Mouse (Mus musculus): Measurements from ENCODE around the gene Cdadc1.

Cdadc1 gene

GRCm38 (mm10) chr14:59612920-59613625, 15.3 kb upstream of the Cdadc1 start:
- peak in 1 of 2 experiments; percentile 37 for DNase-seq (ENCODE audit: low spot score in 2 of 2)

- no peak for DNase-seq (ENCODE audit: low spot score in 2 of 2)
These were observed 9.3 kb upstream of the Cdadc1 start for GRCm38 (mm10) chr14:59607021-59607420.

- peak; percentile 24 to 63 for DNase-seq (ENCODE audit: low spot score in 2 of 2)
These were observed 8.1 kb upstream of the Cdadc1 start for GRCm38 (mm10) chr14:59605671-59606353.

GRCm38 (mm10) chr14:59604002-59604645, 6.4 kb upstream of the Cdadc1 start:
- DNase-seq (ENCODE audit: low spot score in 2 of 2) = no peak

GRCm38 (mm10) chr14:59598260-59598627, 485 bp upstream of the Cdadc1 start:
- no peak for DNase-seq (ENCODE audit: low spot score in 2 of 2)

- no peak for DNase-seq (ENCODE audit: low spot score in 2 of 2)
These were observed 2.8 kb downstream of the Cdadc1 start for GRCm38 (mm10) chr14:59594988-59595387.

- DNase-seq (ENCODE audit: low spot score in 2 of 2) = no peak
These were observed 5.2 kb downstream of the Cdadc1 start for GRCm38 (mm10) chr14:59592593-59592992.

- no peak for DNase-seq (ENCODE audit: low spot score in 2 of 2)
These were observed 5.9 kb downstream of the Cdadc1 start for GRCm38 (mm10) chr14:59591901-59592300.

- DNase-seq (ENCODE audit: low spot score in 2 of 2) = peak in 1 of 2 experiments; percentile 23
These were observed 7.1 kb downstream of the Cdadc1 start for GRCm38 (mm10) chr14:59590614-59591013.

GRCm38 (mm10) chr14:59576385-59576784, 21.4 kb downstream of the Cdadc1 start:
- no peak for DNase-seq (ENCODE audit: low spot score in 2 of 2)

GRCm38 (mm10) chr14:59566756-59567155, 31.0 kb downstream of the Cdadc1 start:
- DNase-seq (ENCODE audit: low spot score in 2 of 2) = no peak

- DNase-seq (ENCODE audit: low spot score in 2 of 2) = no peak
These were observed 39.9 kb downstream of the Cdadc1 start for GRCm38 (mm10) chr14:59557886-59558285.

GRCm38 (mm10) chr14:59557071-59557470, 40.7 kb downstream of the Cdadc1 start:
- no peak for DNase-seq (ENCODE audit: low spot score in 2 of 2)

- peak in 1 of 2 experiments; percentile 64 for DNase-seq (ENCODE audit: low spot score in 2 of 2)
These were observed 41.7 kb downstream of the Cdadc1 start for GRCm38 (mm10) chr14:59555928-59556531.

- DNase-seq (ENCODE audit: low spot score in 2 of 2) = no peak
These were observed 42.7 kb downstream of the Cdadc1 start for GRCm38 (mm10) chr14:59555018-59555417.

GRCm38 (mm10) chr14:59554025-59554424, 43.7 kb downstream of the Cdadc1 start:
- no peak for DNase-seq (ENCODE audit: low spot score in 2 of 2)

GRCm38 (mm10) chr14:59551956-59552355, 45.8 kb downstream of the Cdadc1 start:
- no peak for DNase-seq (ENCODE audit: low spot score in 2 of 2)

GRCm38 (mm10) chr14:59550841-59551240, 46.9 kb downstream of the Cdadc1 start:
- no peak for DNase-seq (ENCODE audit: low spot score in 2 of 2)

- no peak for DNase-seq (ENCODE audit: low spot score in 2 of 2)
These were observed 48.7 kb downstream of the Cdadc1 start for GRCm38 (mm10) chr14:59549106-59549505.

GRCm38 (mm10) chr14:59548532-59548931, 49.2 kb downstream of the Cdadc1 start:
- no peak for DNase-seq (ENCODE audit: low spot score in 2 of 2)

- DNase-seq (ENCODE audit: low spot score in 2 of 2) = no peak
These were observed 50.2 kb downstream of the Cdadc1 start for GRCm38 (mm10) chr14:59547530-59547929.

- no peak for DNase-seq (ENCODE audit: low spot score in 2 of 2)
These were observed 51.4 kb downstream of the Cdadc1 start for GRCm38 (mm10) chr14:59546162-59546880.

Data from spleen, postnatal 14 days (tissue).